Mouse (Mus musculus): ENCODE measurements around the gene Tmem239.

GRCm38 (mm10) chr2:130404939-130405338 lies 1.3 kb upstream of the Tmem239 start, which contains the start of the genes Gm28372 and 1700020A23Rik:
- no peak for TF ChIP-seq CTCF (conservative IDR thresholded peaks at IDR 0.05; ENCODE audit: low read length)
- no peak for TF ChIP-seq NANOG (IDR thresholded peaks at IDR 0.05; ENCODE audit: borderline replicate concordance, low read length)
- no peak for TF ChIP-seq POU5F1 (IDR thresholded peaks at IDR 0.05; ENCODE audit: borderline replicate concordance, low read length)
